Mouse (Mus musculus) MEL (cell line): ENCODE measurements at regions not wholly inside any gene's neighbourhood (a gene's known extent, or its start where the extent isn't known, plus 50 kb on each side); places are given as distances from the start of the nearest gene placed in this dataset.

ENCODE experiments used
- DNase-seq: peaks from one replicate; pipeline ENCODE4 v3.0.0; 2011; ENCODE audit warnings: low read depth, low spot score
- H3K27ac ChIP-seq: 2 replicates; pipeline ENCODE4 v1.5.1; 2012; ENCODE audit warnings: low read depth, mild to moderate bottlenecking, control low read depth, low read length, moderate library complexity; ENCODE audit not compliant: control insufficient read depth
- H3K27me3 ChIP-seq, 2 experiments: fragments of 150-350 bp in 1 of 2; sonication (generic) in 1 of 2; 2 replicates each; pipeline ENCODE4 v1.6.1; 2012; ENCODE audit warnings: low read length in 2 of 2, mild to moderate bottlenecking in 2 of 2, improper control_type of control experiment in 1 of 2, moderate library complexity in 1 of 2; ENCODE audit not compliant: insufficient read depth in 2 of 2, control insufficient read depth in 1 of 2
- H3K36me3 ChIP-seq, 2 experiments: 2 replicates each; pipeline ENCODE4 v1.6.1; 2012 to 2014; ENCODE audit warnings: low read length in 2 of 2, improper control_type of control experiment in 1 of 2, inconsistent platforms in 1 of 2, mild to moderate bottlenecking in 1 of 2; ENCODE audit not compliant: insufficient read depth in 2 of 2, control insufficient read depth in 1 of 2
- H3K4me1 ChIP-seq, 2 experiments: fragments of 150-350 bp in 1 of 2; sonication (generic) in 1 of 2; 2 replicates each; pipeline ENCODE4 v1.6.1; 2012; ENCODE audit warnings: low read length in 2 of 2, improper control_type of control experiment in 1 of 2, mild to moderate bottlenecking in 1 of 2; ENCODE audit not compliant: insufficient read depth in 2 of 2, control insufficient read depth in 1 of 2
- H3K4me3 ChIP-seq, 2 experiments: fragments of 150-350 bp in 1 of 2; sonication (generic) in 1 of 2; 2 replicates each; pipeline ENCODE4 v1.5.1; 2012; ENCODE audit warnings: low read depth in 2 of 2, low read length in 2 of 2, mild to moderate bottlenecking in 2 of 2, moderate library complexity in 2 of 2, control low read depth in 1 of 2, improper control_type of control experiment in 1 of 2; ENCODE audit not compliant: control insufficient read depth in 1 of 2, insufficient read depth in 1 of 2
- H3K79me2 ChIP-seq: 2 replicates; pipeline ENCODE4 v1.6.1; 2012; ENCODE audit warnings: mild to moderate bottlenecking, low read length, moderate library complexity; ENCODE audit not compliant: control insufficient read depth, poor library complexity, insufficient read depth
- H3K9ac ChIP-seq: 2 replicates; pipeline ENCODE4 v1.6.1; 2012; ENCODE audit warnings: low read depth, mild to moderate bottlenecking, control low read depth, low read length, moderate library complexity; ENCODE audit not compliant: control insufficient read depth, poor library complexity, severe bottlenecking
- H3K9me3 ChIP-seq: fragments of 150-350 bp; sonication (generic); replicated peaks from 2 replicates; pipeline ENCODE4 v1.6.1; 2012; ENCODE audit warnings: mild to moderate bottlenecking, low read length, improper control_type of control experiment, moderate library complexity; ENCODE audit not compliant: insufficient read depth
- CHD1 ChIP-seq: IDR thresholded peaks from 2 replicates; pipeline ENCODE4 v1.6.1; 2012; ENCODE audit warnings: low read depth, mild to moderate bottlenecking, inconsistent platforms, low read length, improper control_type of control experiment
- CTCF ChIP-seq, 3 experiments: IDR thresholded peaks in 2 of 3; conservative IDR thresholded peaks in 1 of 3; 2 replicates each; pipeline ENCODE4 v1.5.1; 2011 to 2012; ENCODE audit warnings: low read length in 3 of 3, low read depth in 2 of 3, mild to moderate bottlenecking in 2 of 3, improper control_type of control experiment in 1 of 3, inconsistent platforms in 1 of 3, mixed read lengths in 1 of 3, moderate library complexity in 1 of 3; ENCODE audit not compliant: control insufficient read depth in 1 of 3, insufficient read depth in 1 of 3, poor library complexity in 1 of 3, severe bottlenecking in 1 of 3
- E2F4 ChIP-seq: IDR thresholded peaks from 2 replicates; pipeline ENCODE4 v1.6.1; 2011; ENCODE audit warnings: low read depth, low read length, improper control_type of control experiment, borderline replicate concordance
- ETS1 ChIP-seq: IDR thresholded peaks from 2 replicates; pipeline ENCODE4 v1.6.1; 2012; ENCODE audit warnings: low read depth, mild to moderate bottlenecking, inconsistent platforms, low read length, improper control_type of control experiment, moderate library complexity
- JUND ChIP-seq: IDR thresholded peaks from 2 replicates; pipeline ENCODE4 v1.6.1; 2011; ENCODE audit warnings: low read depth, mild to moderate bottlenecking, improper control_type of control experiment, low read length
- KAT2A ChIP-seq: conservative IDR thresholded peaks from 2 replicates; pipeline ENCODE4 v1.6.1; 2012; ENCODE audit warnings: low read depth, low read length, improper control_type of control experiment, inconsistent platforms
- MAFK ChIP-seq: IDR thresholded peaks from 2 replicates; pipeline ENCODE4 v1.6.1; 2011; ENCODE audit warnings: low read depth, mild to moderate bottlenecking, low read length, improper control_type of control experiment, borderline replicate concordance
- MAX ChIP-seq: IDR thresholded peaks from 2 replicates; pipeline ENCODE4 v1.6.1; 2011; ENCODE audit warnings: low read length, improper control_type of control experiment
- MAZ ChIP-seq: IDR thresholded peaks from 2 replicates; pipeline ENCODE4 v1.6.1; 2012; ENCODE audit warnings: low read depth, mild to moderate bottlenecking, inconsistent platforms, low read length, improper control_type of control experiment
- MYC ChIP-seq: IDR thresholded peaks from 2 replicates; pipeline ENCODE4 v1.6.1; 2011; ENCODE audit warnings: low read depth, mild to moderate bottlenecking, low read length, improper control_type of control experiment, moderate library complexity
- POLR2A ChIP-seq, 2 experiments: IDR thresholded peaks; 2 replicates each; pipeline ENCODE4 v1.6.1; 2011 to 2012; ENCODE audit warnings: low read length in 2 of 2, mild to moderate bottlenecking in 2 of 2, control low read depth in 1 of 2, improper control_type of control experiment in 1 of 2, low read depth in 1 of 2, moderate library complexity in 1 of 2; ENCODE audit not compliant: control insufficient read depth in 1 of 2, insufficient read depth in 1 of 2, poor library complexity in 1 of 2
- POLR2AphosphoS2 ChIP-seq: IDR thresholded peaks from 2 replicates; pipeline ENCODE4 v1.6.1; 2011; ENCODE audit warnings: low read length, improper control_type of control experiment
- POLR2AphosphoS5 ChIP-seq: IDR thresholded peaks from 2 replicates; pipeline ENCODE4 v1.6.1; 2012; ENCODE audit warnings: low read depth, borderline replicate concordance, mild to moderate bottlenecking, inconsistent platforms, low read length, moderate library complexity, mixed read lengths
- RCOR1 ChIP-seq: IDR thresholded peaks from 2 replicates; pipeline ENCODE4 v1.6.1; 2012; ENCODE audit warnings: low read depth, mild to moderate bottlenecking, inconsistent platforms, low read length, improper control_type of control experiment
- SIN3A ChIP-seq: IDR thresholded peaks from 2 replicates; pipeline ENCODE4 v1.6.1; 2012; ENCODE audit warnings: low read length, improper control_type of control experiment, inconsistent platforms
- SMC3 ChIP-seq: IDR thresholded peaks from 2 replicates; pipeline ENCODE4 v1.6.1; 2011; ENCODE audit warnings: low read depth, low read length, improper control_type of control experiment
- UBTF ChIP-seq: IDR thresholded peaks from 2 replicates; pipeline ENCODE4 v1.6.1; 2012; ENCODE audit warnings: low read depth, mild to moderate bottlenecking, inconsistent platforms, low read length, improper control_type of control experiment, moderate library complexity, borderline replicate concordance; ENCODE audit not compliant: insufficient read depth
- ZMIZ1 ChIP-seq: IDR thresholded peaks from 2 replicates; pipeline ENCODE4 v1.6.1; 2012; ENCODE audit warnings: low read depth, mild to moderate bottlenecking, inconsistent platforms, low read length, improper control_type of control experiment, moderate library complexity
- ZNF384 ChIP-seq: IDR thresholded peaks from 2 replicates; pipeline ENCODE4 v1.6.1; 2012; ENCODE audit warnings: low read depth, mild to moderate bottlenecking, inconsistent platforms, low read length, improper control_type of control experiment

GRCm38 (mm10) chr13:78641687-78642442 is 442.3 kb upstream of the Nr2f1 start:
- Histone ChIP-seq H3K27me3 (no peaks in the 10 kb centered on the region), H3K4me3 (no peak overlapping the region)

DNA sequence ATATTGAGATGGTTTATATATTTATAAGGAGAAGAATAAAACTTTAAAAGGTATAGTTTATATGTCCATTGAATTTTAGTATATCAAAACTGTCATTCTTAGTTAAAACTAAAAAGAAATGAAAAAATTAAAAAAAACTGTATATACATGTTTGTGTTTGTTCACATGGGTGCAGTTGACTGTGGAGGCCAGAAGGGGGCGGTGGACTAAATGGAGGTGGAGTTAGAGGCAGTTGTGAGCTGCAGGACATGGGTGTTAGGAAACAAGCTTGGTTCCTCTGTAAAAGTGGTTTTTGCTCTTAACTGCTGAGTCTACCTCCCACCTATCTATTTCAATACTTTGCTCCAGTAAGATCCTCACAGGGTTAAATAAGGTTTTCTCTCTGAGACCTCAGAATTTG is 440.8 kb upstream of the Nr2f1 start:
- no peaks in the 10 kb centered on the region for H3K9me3 ChIP-seq

More at GRCm38 (mm10) chr13:78641687-78642442, 442.3 kb upstream of the Nr2f1 start:
- DNase-seq: no peak
- no peak overlapping the region for H3K27ac ChIP-seq
- H3K4me1 ChIP-seq: no peaks in the 10 kb centered on the region
- no peaks in the 10 kb centered on the region for H3K9me3 ChIP-seq
- TF ChIP-seq MYC (no peak), UBTF (no peak), ETS1 (no peak), ZNF384 (no peak), POLR2AphosphoS5 (no peak), JUND (no peak), MAX (no peak), CHD1 (no peak), CTCF (IDR thresholded peaks at IDR 0.05 in 2 of 3, conservative IDR thresholded peaks at IDR 0.05 in 1 of 3; ENCODE audit: control insufficient read depth in 1 of 3, insufficient read depth in 1 of 3, low read depth in 2 of 3, low read length in 3 of 3, poor library complexity in 1 of 3, severe bottlenecking in 1 of 3) (no peak), MAZ (no peak), E2F4 (no peak), POLR2A (IDR thresholded peaks at IDR 0.05; ENCODE audit: control insufficient read depth in 1 of 2, insufficient read depth in 1 of 2, low read depth in 1 of 2, low read length in 2 of 2, poor library complexity in 1 of 2) (no peak), SIN3A (no peak), MAFK (no peak), RCOR1 (no peak), POLR2AphosphoS2 (no peak), SMC3 (no peak), KAT2A (no peak), ZMIZ1 (no peak)
- H3K36me3 ChIP-seq: peaks cover 0 to 2% of the 10 kb centered on the region in 2 experiments; a peak in 1 of 4 replicates
- H3K9ac ChIP-seq: no peak overlapping the region
- no peaks in the 10 kb centered on the region for H3K79me2 ChIP-seq

More for the DNA sequence above, 440.8 kb upstream of the Nr2f1 start:
- no peak overlapping the region for H3K9ac ChIP-seq
- peaks cover 0 to 2% of the 10 kb centered on the region in 2 experiments; a peak in 1 of 4 replicates for H3K36me3 ChIP-seq
- no peaks in the 10 kb centered on the region for H3K27me3 ChIP-seq
- H3K79me2 ChIP-seq: no peaks in the 10 kb centered on the region
- H3K4me1 ChIP-seq: no peaks in the 10 kb centered on the region
- peak; percentile 14 for DNase-seq
- TF ChIP-seq SMC3 (peak; percentile 34), CTCF (IDR thresholded peaks at IDR 0.05 in 2 of 3, conservative IDR thresholded peaks at IDR 0.05 in 1 of 3; ENCODE audit: control insufficient read depth in 1 of 3, insufficient read depth in 1 of 3, low read depth in 2 of 3, low read length in 3 of 3, poor library complexity in 1 of 3, severe bottlenecking in 1 of 3) (peak; percentile 30 to 48 (median 36); a peak in 5 of 6 replicates), MAX (no peak)
- H3K27ac ChIP-seq: no peak overlapping the region
- no peak overlapping the region for H3K4me3 ChIP-seq
